11 mouse cellular contexts compared by ENCODE assay signal in the genomic region with DNA sequence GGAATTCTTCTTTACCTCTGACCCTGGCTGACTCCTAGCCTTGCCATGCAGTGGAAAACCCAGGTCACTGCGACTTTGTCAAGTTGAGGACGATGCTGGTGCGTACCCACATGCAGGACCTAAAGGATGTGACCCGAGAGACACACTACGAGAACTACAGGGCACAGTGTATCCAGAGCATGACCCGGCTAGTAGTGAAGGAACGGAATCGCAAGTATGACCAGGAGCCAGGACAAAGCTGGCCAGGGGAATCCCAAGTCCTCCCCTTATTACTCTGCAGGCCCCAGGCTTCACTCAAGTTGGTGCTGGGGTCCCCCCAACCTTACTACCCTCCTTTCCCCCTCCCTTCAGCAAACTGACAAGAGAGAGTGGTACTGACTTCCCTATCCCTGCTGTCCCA. TPM values are rescaled to one million over a fixed set of nuclear protein-coding genes. Genes with fewer than 3 reads are reported as not detected.
DNase-seq lines count a peak whose midpoint lies in the region; ATAC-seq lines count a peak whose summit lies in the region.
"Had no signal": no experiment of that assay in that cellular context is flagged by ENCODE, and none has a peak within 500 bp of the region (broad histone marks: within the 10 kb centered on the region; RNA-seq: fewer than 3 reads in every experiment).

No protein-coding gene starts in this region.

- no peak overlapping the region for H3K27ac ChIP-seq in forebrain, embryonic 10.5 days
- no peak overlapping the region for H3K27ac ChIP-seq in forebrain, embryonic 16.5 days (ENCODE audit: low read length)
- no peak overlapping the region for H3K27ac ChIP-seq in kidney, embryonic 15.5 days
- no peak overlapping the region for H3K27ac ChIP-seq in embryonic facial prominence, embryonic 10.5 days (replicated peaks)
- no peak overlapping the region for H3K27ac ChIP-seq in limb, embryonic 12.5 days

- H3K27me3 ChIP-seq in forebrain, embryonic 10.5 days (ENCODE audit: poor library complexity, severe bottlenecking): no peaks in the 10 kb centered on the region
- no peaks in the 10 kb centered on the region for H3K27me3 ChIP-seq in forebrain, embryonic 16.5 days (replicated peaks; ENCODE audit: control insufficient read depth, insufficient read depth, low read length)
- H3K27me3 ChIP-seq in kidney, embryonic 15.5 days: no peaks in the 10 kb centered on the region
- H3K27me3 ChIP-seq in embryonic facial prominence, embryonic 10.5 days (replicated peaks; ENCODE audit: low read depth, poor library complexity, severe bottlenecking): no peaks in the 10 kb centered on the region
- no peaks in the 10 kb centered on the region for H3K27me3 ChIP-seq in limb, embryonic 12.5 days

- no peak for ATAC-seq in forebrain, embryonic 16.5 days
- no peak for ATAC-seq in kidney, embryonic 15.5 days (replicated peaks; ENCODE audit: low FRiP score)
- ATAC-seq in limb, embryonic 12.5 days (ENCODE audit: insufficient number of reproducible peaks, insufficient read depth, low FRiP score, low TSS enrichment, low read depth): no peak

- WGBS in forebrain, embryonic 10.5 days: 90% methylated on average over 8 of the region's 8 CpGs
- WGBS in forebrain, embryonic 16.5 days: 92% methylated on average over 8 of the region's 8 CpGs
- 95% methylated on average over 8 of the region's 8 CpGs for WGBS in kidney, embryonic 15.5 days
- 91% methylated on average over 8 of the region's 8 CpGs for WGBS in embryonic facial prominence, embryonic 10.5 days
- 95% methylated on average over 8 of the region's 8 CpGs for WGBS in limb, embryonic 12.5 days

- H3K4me3 ChIP-seq in forebrain, embryonic 10.5 days: peak overlapping the region; percentile 85; the same call in 1 of the 2 replicates
- no peak overlapping the region for H3K4me3 ChIP-seq in forebrain, embryonic 16.5 days (replicated peaks; ENCODE audit: low read length)
- peak overlapping the region; percentile 78; the same call in 1 of the 2 replicates for H3K4me3 ChIP-seq in kidney, embryonic 15.5 days (replicated peaks)
- peak overlapping the region; percentile 91 for H3K4me3 ChIP-seq in embryonic facial prominence, embryonic 10.5 days
- H3K4me3 ChIP-seq in limb, embryonic 12.5 days (replicated peaks): 0 out of 2 replicates have a peak overlapping the region, but pooled peaks have one; percentile 70

- no peaks in the 10 kb centered on the region for H3K9me3 ChIP-seq in forebrain, embryonic 10.5 days
- H3K9me3 ChIP-seq in forebrain, embryonic 16.5 days (ENCODE audit: control insufficient read depth, low read length): no peaks in the 10 kb centered on the region
- no peaks in the 10 kb centered on the region for H3K9me3 ChIP-seq in kidney, embryonic 15.5 days (replicated peaks)
- no peaks in the 10 kb centered on the region for H3K9me3 ChIP-seq in embryonic facial prominence, embryonic 10.5 days
- H3K9me3 ChIP-seq in limb, embryonic 12.5 days: no peaks in the 10 kb centered on the region

- no peak for DNase-seq in forebrain, embryonic 10.5 days (ENCODE audit: extremely low spot score, low spot score)
- DNase-seq in kidney, adult 8-10 months: no peak
- DNase-seq in embryonic facial prominence, embryonic 10.5 days (ENCODE audit: low spot score): no peak
- DNase-seq in MN1 (ENCODE audit: low spot score): no peak
- DNase-seq in urinary bladder, postnatal 10 days (ENCODE audit: low spot score): no peak
- DNase-seq: adrenal gland, adult 8-10 months; cerebellum, adult 18-20 months had no signal

- H3K4me1 ChIP-seq in forebrain, embryonic 10.5 days: peaks cover 46% of the 10 kb centered on the region
- peaks cover 30% of the 10 kb centered on the region for H3K4me1 ChIP-seq in forebrain, embryonic 16.5 days (replicated peaks; ENCODE audit: control insufficient read depth, insufficient read depth, low read length)
- peaks cover 46% of the 10 kb centered on the region for H3K4me1 ChIP-seq in kidney, embryonic 15.5 days
- H3K4me1 ChIP-seq in embryonic facial prominence, embryonic 10.5 days: peaks cover 53% of the 10 kb centered on the region
- peaks cover 24% of the 10 kb centered on the region for H3K4me1 ChIP-seq in limb, embryonic 12.5 days (replicated peaks)

- H3K4me2 ChIP-seq in forebrain, embryonic 16.5 days (ENCODE audit: low read length): no peak overlapping the region
- H3K4me2 ChIP-seq in kidney, embryonic 15.5 days: peak overlapping the region; percentile 74; the same call in 1 of the 2 replicates
- peak overlapping the region; percentile 92; the same call in 1 of the 2 replicates for H3K4me2 ChIP-seq in limb, embryonic 12.5 days

- H3K9ac ChIP-seq in forebrain, embryonic 16.5 days (replicated peaks; ENCODE audit: low read depth, low read length): no peak overlapping the region
- H3K9ac ChIP-seq in kidney, embryonic 15.5 days: 0 out of 2 replicates have a peak overlapping the region, but pooled peaks have one; percentile 87
- no peak overlapping the region for H3K9ac ChIP-seq in limb, embryonic 12.5 days (replicated peaks)

- H3K36me3 ChIP-seq in forebrain, embryonic 10.5 days (replicated peaks): peaks cover 9% of the 10 kb centered on the region
- no peaks in the 10 kb centered on the region for H3K36me3 ChIP-seq in forebrain, embryonic 16.5 days (ENCODE audit: control insufficient read depth, insufficient read depth)
- H3K36me3 ChIP-seq in kidney, embryonic 15.5 days: peaks cover 14% of the 10 kb centered on the region
- H3K36me3 ChIP-seq in embryonic facial prominence, embryonic 10.5 days (replicated peaks): peaks cover 14% of the 10 kb centered on the region
- peaks cover 7% of the 10 kb centered on the region; the same call in 1 of the 2 replicates for H3K36me3 ChIP-seq in limb, embryonic 12.5 days

RNA-seq across cellular contexts. Expression of a gene that starts 2.4 kb away (rescaled TPM):
- 62.4 and 66.2 TPM in 2 replicates for polyA plus RNA-seq in forebrain, embryonic 10.5 days (2016; fragmentation: Nextera tagmentation; extraction: Ambion mirVana)
- polyA plus RNA-seq in forebrain, embryonic 16.5 days (2015; fragmentation: Nextera tagmentation; extraction: Ambion mirVana): 65.1 and 71.5 TPM in 2 replicates
- 38.5 and 39.4 TPM in 2 replicates for polyA plus RNA-seq in kidney, embryonic 15.5 days (2015; fragmentation: Nextera tagmentation; extraction: Ambion mirVana)
- 71.1 and 79.2 TPM in 2 replicates for polyA plus RNA-seq in embryonic facial prominence, embryonic 10.5 days (2016; fragmentation: Nextera tagmentation; extraction: Ambion mirVana)
- polyA plus RNA-seq in limb, embryonic 12.5 days (2016; fragmentation: Nextera tagmentation; extraction: Ambion mirVana): 53.4 and 54.0 TPM in 2 replicates

RNA-seq across cellular contexts. Expression of a gene that starts 20.9 kb away (rescaled TPM):
- 7.6 and 8.1 TPM in 2 replicates for polyA plus RNA-seq in forebrain, embryonic 10.5 days (2016; fragmentation: Nextera tagmentation; extraction: Ambion mirVana)
- polyA plus RNA-seq in forebrain, embryonic 16.5 days (2015; fragmentation: Nextera tagmentation; extraction: Ambion mirVana): 21.9 and 22.9 TPM in 2 replicates
- 54.7 and 60.8 TPM in 2 replicates for polyA plus RNA-seq in kidney, embryonic 15.5 days (2015; fragmentation: Nextera tagmentation; extraction: Ambion mirVana)
- polyA plus RNA-seq in embryonic facial prominence, embryonic 10.5 days (2016; fragmentation: Nextera tagmentation; extraction: Ambion mirVana): 4.1 and 6.1 TPM in 2 replicates
- polyA plus RNA-seq in limb, embryonic 12.5 days (2016; fragmentation: Nextera tagmentation; extraction: Ambion mirVana): 10.7 and 10.9 TPM in 2 replicates

RNA-seq across cellular contexts. Expression of a gene that starts 23.2 kb away (rescaled TPM):
- polyA plus RNA-seq in forebrain, embryonic 10.5 days (2016; fragmentation: Nextera tagmentation; extraction: Ambion mirVana): not detected in 2 replicates
- polyA plus RNA-seq in forebrain, embryonic 16.5 days (2015; fragmentation: Nextera tagmentation; extraction: Ambion mirVana): not detected in 2 replicates
- polyA plus RNA-seq in kidney, embryonic 15.5 days (2015; fragmentation: Nextera tagmentation; extraction: Ambion mirVana): not detected in 2 replicates
- not detected in 2 replicates for polyA plus RNA-seq in embryonic facial prominence, embryonic 10.5 days (2016; fragmentation: Nextera tagmentation; extraction: Ambion mirVana)
- polyA plus RNA-seq in limb, embryonic 12.5 days (2016; fragmentation: Nextera tagmentation; extraction: Ambion mirVana): not detected in 2 replicates
- polyA plus RNA-seq: embryonic facial prominence, embryonic 11.5 days had no signal

RNA-seq across cellular contexts. Expression of a gene that starts 27.4 kb away (rescaled TPM):
- 0.31 and 0.38 TPM in 2 replicates for polyA plus RNA-seq in forebrain, embryonic 10.5 days (2016; fragmentation: Nextera tagmentation; extraction: Ambion mirVana)
- polyA plus RNA-seq in forebrain, embryonic 16.5 days (2015; fragmentation: Nextera tagmentation; extraction: Ambion mirVana): 0.45 and 0.46 TPM in 2 replicates
- 0.26 TPM in 2 replicates for polyA plus RNA-seq in kidney, embryonic 15.5 days (2015; fragmentation: Nextera tagmentation; extraction: Ambion mirVana)
- polyA plus RNA-seq in embryonic facial prominence, embryonic 10.5 days (2016; fragmentation: Nextera tagmentation; extraction: Ambion mirVana): 0.27 and 0.41 TPM in 2 replicates
- 0.19 and 0.21 TPM in 2 replicates for polyA plus RNA-seq in limb, embryonic 12.5 days (2016; fragmentation: Nextera tagmentation; extraction: Ambion mirVana)
